Mouse (Mus musculus): ENCODE results near the gene Emc8. TPM values are rescaled to one million over a fixed set of nuclear protein-coding genes. Genes with fewer than 3 reads are reported as not detected.
"Not testable (repeated sequence)": the region's sequence is repeated elsewhere in the genome, so short reads cannot be mapped to it uniquely, and the experiment has no call there.

Emc8 gene
- total and polyA plus RNA-seq, 2 experiments from 2014 or later, result 87.9 to 124 TPM

- not testable (repeated sequence) for H3K9me3 ChIP-seq (ENCODE audit: low read length); H3K9ac ChIP-seq (replicated peaks; ENCODE audit: low read length); H3K36me3 ChIP-seq (ENCODE audit: insufficient read depth, low read length); H3K27me3 ChIP-seq (ENCODE audit: insufficient read depth, low read length); H3K4me3 ChIP-seq (ENCODE audit: low read length); H3K4me2 ChIP-seq (ENCODE audit: low read depth, low read length); H3K27ac ChIP-seq; ATAC-seq; H3K4me1 ChIP-seq (ENCODE audit: insufficient read depth, low read length)
- peak; percentile 70 for TF ChIP-seq CTCF (IDR thresholded peaks at IDR 0.05; ENCODE audit: low read depth)
- 59% methylated on average over 7 of the region's 7 CpGs for WGBS
- peak; percentile 73 for DNase-seq (ENCODE audit: low spot score)
Observed at GRCm38 (mm10) chr8:120680405-120680804, 12.0 kb upstream of the Emc8 start.

DNA sequence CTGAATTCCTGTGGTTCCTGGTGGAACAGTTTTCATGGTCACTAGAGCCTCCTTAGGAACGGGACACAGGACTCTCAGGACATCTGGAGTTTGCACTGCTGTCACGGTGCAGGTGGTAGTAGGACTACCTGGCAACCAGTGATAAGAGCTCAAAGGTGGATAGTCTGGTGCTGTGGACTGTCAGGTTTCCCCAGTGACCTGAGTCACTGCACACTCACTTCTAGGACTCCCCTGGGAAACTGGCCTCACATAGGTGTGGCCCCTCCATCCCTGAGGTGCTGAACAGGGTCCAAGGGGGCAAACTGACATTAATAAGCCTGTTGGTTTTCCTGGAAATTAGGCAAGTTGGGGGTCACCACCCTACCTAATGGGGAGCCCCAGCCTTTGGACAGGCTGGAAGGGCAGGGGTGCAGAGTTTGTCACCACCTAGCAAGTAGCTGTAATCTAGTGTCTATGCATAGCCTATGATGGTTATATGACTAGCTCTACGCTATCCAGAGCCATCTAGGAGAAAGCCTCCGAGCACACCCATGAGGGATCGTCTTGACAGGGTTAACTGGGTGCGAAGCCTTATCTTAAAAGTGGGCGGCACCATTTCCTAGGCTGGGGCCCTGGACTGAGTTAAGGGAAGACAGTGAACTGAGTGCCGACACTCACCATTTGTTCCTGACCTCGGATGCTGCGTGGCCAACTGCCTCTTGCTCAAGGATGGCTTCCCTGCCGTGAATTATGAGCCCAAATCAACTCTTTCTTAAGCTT lies 11.4 kb upstream of the Emc8 start:
- 76% methylated on average over 11 of the region's 11 CpGs for WGBS
- no peaks in the 10 kb centered on the region for H3K4me1 ChIP-seq (ENCODE audit: insufficient read depth, low read length)
- H3K27me3 ChIP-seq (ENCODE audit: insufficient read depth, low read length), result no peaks in the 10 kb centered on the region
- H3K4me2 ChIP-seq (ENCODE audit: low read depth, low read length), result no peak overlapping the region
- ATAC-seq (no peak), DNase-seq (ENCODE audit: low spot score) (no peak)
- no peak overlapping the region for H3K27ac ChIP-seq
- no peaks in the 10 kb centered on the region for H3K9me3 ChIP-seq (ENCODE audit: low read length)
- no peaks in the 10 kb centered on the region for H3K36me3 ChIP-seq (ENCODE audit: insufficient read depth, low read length)
- TF ChIP-seq CTCF (IDR thresholded peaks at IDR 0.05; ENCODE audit: low read depth), result no peak
- no peak overlapping the region for H3K9ac ChIP-seq (replicated peaks; ENCODE audit: low read length)
- H3K4me3 ChIP-seq (ENCODE audit: low read length), result no peak overlapping the region

DNA sequence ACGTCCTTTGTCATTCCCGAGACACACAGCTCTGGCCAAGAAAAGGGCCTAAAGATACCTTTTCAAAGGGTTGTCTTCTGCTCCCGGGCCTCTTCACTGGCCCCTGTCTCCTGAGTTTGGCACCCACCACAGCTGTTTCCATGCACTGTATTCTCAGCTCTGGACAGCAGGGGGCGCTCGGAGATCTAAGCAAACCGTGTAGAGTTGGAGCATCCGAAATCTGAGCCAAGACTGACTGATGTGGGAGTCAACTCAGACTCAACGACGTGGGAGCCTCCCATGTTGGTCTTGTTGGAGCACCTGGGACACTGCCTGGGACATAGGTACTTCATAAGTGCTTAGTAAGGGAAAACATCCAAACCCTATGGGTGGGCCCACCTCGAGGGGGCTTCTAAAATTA lies 10.1 kb upstream of the Emc8 start:
- Histone ChIP-seq H3K4me2 (ENCODE audit: low read depth, low read length) (no peak overlapping the region), H3K27me3 (ENCODE audit: insufficient read depth, low read length) (no peaks in the 10 kb centered on the region), H3K9me3 (ENCODE audit: low read length) (no peaks in the 10 kb centered on the region), H3K36me3 (ENCODE audit: insufficient read depth, low read length) (peaks cover 7% of the 10 kb centered on the region), H3K27ac (no peak overlapping the region), H3K4me3 (ENCODE audit: low read length) (no peak overlapping the region), H3K4me1 (ENCODE audit: insufficient read depth, low read length) (no peaks in the 10 kb centered on the region), H3K9ac (replicated peaks; ENCODE audit: low read length) (no peak overlapping the region)
- ATAC-seq, result peak; percentile 62; the same call in 1 of the 2 replicates
- WGBS, result 15% methylated on average over 10 of the region's 10 CpGs
- peak; percentile 95 for DNase-seq (ENCODE audit: low spot score)
- peak; percentile 97 for TF ChIP-seq CTCF (IDR thresholded peaks at IDR 0.05; ENCODE audit: low read depth)

GRCm38 (mm10) chr8:120675718-120676117 lies 7.3 kb upstream of the Emc8 start:
- WGBS, result 70% methylated on average over 8 of the region's 8 CpGs
- ATAC-seq, result no peak
- Histone ChIP-seq H3K27ac (no peak overlapping the region), H3K4me1 (ENCODE audit: insufficient read depth, low read length) (no peaks in the 10 kb centered on the region), H3K4me2 (ENCODE audit: low read depth, low read length) (no peak overlapping the region), H3K27me3 (ENCODE audit: insufficient read depth, low read length) (no peaks in the 10 kb centered on the region), H3K9me3 (ENCODE audit: low read length) (no peaks in the 10 kb centered on the region), H3K36me3 (ENCODE audit: insufficient read depth, low read length) (peaks cover 31% of the 10 kb centered on the region), H3K4me3 (ENCODE audit: low read length) (no peak overlapping the region), H3K9ac (replicated peaks; ENCODE audit: low read length) (no peak overlapping the region)
- DNase-seq (ENCODE audit: low spot score), result peak; percentile 20
- TF ChIP-seq CTCF (IDR thresholded peaks at IDR 0.05; ENCODE audit: low read depth), result peak; percentile 66

GRCm38 (mm10) chr8:120673298-120673697 lies 4.9 kb upstream of the Emc8 start:
- no peaks in the 10 kb centered on the region for H3K9me3 ChIP-seq (ENCODE audit: low read length)
- H3K4me2 ChIP-seq (ENCODE audit: low read depth, low read length), result no peak overlapping the region
- H3K27ac ChIP-seq, result no peak overlapping the region
- H3K36me3 ChIP-seq (ENCODE audit: insufficient read depth, low read length), result peaks cover 35% of the 10 kb centered on the region
- ATAC-seq (no peak), DNase-seq (ENCODE audit: low spot score) (no peak)
- 92% methylated on average over 7 of the region's 7 CpGs for WGBS
- TF ChIP-seq CTCF (IDR thresholded peaks at IDR 0.05; ENCODE audit: low read depth), result no peak
- H3K9ac ChIP-seq (replicated peaks; ENCODE audit: low read length), result no peak overlapping the region
- H3K4me3 ChIP-seq (ENCODE audit: low read length), result no peak overlapping the region
- H3K4me1 ChIP-seq (ENCODE audit: insufficient read depth, low read length), result no peaks in the 10 kb centered on the region
- no peaks in the 10 kb centered on the region for H3K27me3 ChIP-seq (ENCODE audit: insufficient read depth, low read length)

DNA sequence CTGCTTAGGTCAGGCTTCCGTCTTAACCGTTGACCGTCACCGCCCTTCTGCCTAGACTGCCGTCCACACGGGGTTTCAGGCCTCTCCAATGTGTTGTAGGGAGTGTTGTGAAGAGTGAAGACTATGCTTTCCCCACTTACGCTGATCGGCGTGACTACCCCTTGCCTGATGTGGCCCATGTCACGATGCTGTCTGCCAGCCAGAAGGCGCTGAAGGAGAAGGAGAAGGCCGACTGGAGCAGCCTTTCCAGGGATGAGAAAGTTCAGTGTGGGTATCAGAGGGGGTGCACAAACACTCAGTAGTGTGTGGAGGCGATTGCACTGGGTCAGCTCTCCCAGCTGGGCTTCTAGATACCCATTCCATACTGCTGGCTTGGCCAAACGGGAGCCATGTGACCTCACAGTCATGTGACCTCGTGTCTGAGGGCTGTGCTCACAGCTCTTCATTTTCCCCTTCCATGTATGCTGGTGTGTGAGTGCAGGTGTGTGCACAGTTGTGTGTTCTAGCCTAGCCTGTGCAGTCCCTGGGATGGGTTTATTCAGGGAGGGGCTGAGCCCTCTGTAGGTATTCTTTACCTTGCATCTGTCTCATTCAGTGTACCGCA lies 4.4 kb upstream of the Emc8 start:
- Histone ChIP-seq H3K9me3 (ENCODE audit: low read length) (no peaks in the 10 kb centered on the region), H3K4me3 (ENCODE audit: low read length) (no peak overlapping the region), H3K27ac (no peak overlapping the region), H3K4me1 (ENCODE audit: insufficient read depth, low read length) (no peaks in the 10 kb centered on the region), H3K4me2 (ENCODE audit: low read depth, low read length) (no peak overlapping the region), H3K36me3 (ENCODE audit: insufficient read depth, low read length) (peaks cover 35% of the 10 kb centered on the region), H3K9ac (replicated peaks; ENCODE audit: low read length) (no peak overlapping the region), H3K27me3 (ENCODE audit: insufficient read depth, low read length) (no peaks in the 10 kb centered on the region)
- TF ChIP-seq CTCF (IDR thresholded peaks at IDR 0.05; ENCODE audit: low read depth), result no peak
- WGBS, result 88% methylated on average over 16 of the region's 16 CpGs
- ATAC-seq (no peak), DNase-seq (ENCODE audit: low spot score) (no peak)

- DNase-seq (ENCODE audit: low spot score) (no peak), ATAC-seq (no peak)
- Histone ChIP-seq H3K9ac (replicated peaks; ENCODE audit: low read length) (no peak overlapping the region), H3K4me3 (ENCODE audit: low read length) (no peak overlapping the region), H3K27me3 (ENCODE audit: insufficient read depth, low read length) (no peaks in the 10 kb centered on the region), H3K27ac (no peak overlapping the region), H3K36me3 (ENCODE audit: insufficient read depth, low read length) (peaks cover 35% of the 10 kb centered on the region), H3K4me1 (ENCODE audit: insufficient read depth, low read length) (peaks cover 3% of the 10 kb centered on the region), H3K4me2 (ENCODE audit: low read depth, low read length) (no peak overlapping the region), H3K9me3 (ENCODE audit: low read length) (no peaks in the 10 kb centered on the region)
- WGBS, result 47% methylated on average over 6 of the region's 6 CpGs
- no peak for TF ChIP-seq CTCF (IDR thresholded peaks at IDR 0.05; ENCODE audit: low read depth)
Observed at GRCm38 (mm10) chr8:120671775-120672174, 3.4 kb upstream of the Emc8 start.

Data from hindbrain, postnatal 0 days (tissue).